Comparison of ENCODE assay signal across 14 mouse cellular contexts in the genomic region with DNA sequence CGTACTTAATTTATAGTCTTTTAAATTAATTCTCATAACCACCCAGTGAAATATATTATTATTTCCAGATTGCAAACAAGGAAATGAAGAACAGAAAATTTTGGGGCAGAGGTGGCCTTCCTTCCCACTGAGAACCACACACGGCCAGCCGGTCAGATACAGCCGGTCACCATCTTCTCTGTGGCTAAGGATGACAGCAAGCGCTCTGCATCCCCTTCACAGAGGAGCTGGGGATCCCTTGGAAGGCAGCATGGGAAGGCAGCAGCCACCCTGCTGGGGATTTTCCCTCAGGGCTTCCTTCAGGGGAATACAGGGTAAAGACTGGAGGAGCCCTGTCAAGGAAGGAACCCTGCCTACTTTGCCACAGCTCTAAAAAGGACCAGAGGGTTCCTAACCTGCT. TPM values are rescaled to one million over a fixed set of nuclear protein-coding genes. Genes with fewer than 3 reads are reported as not detected.
DNase-seq lines count a peak whose midpoint lies in the region; ATAC-seq and TF ChIP-seq lines count a peak whose summit lies in the region.
"Had no signal": no experiment of that assay in that cellular context is flagged by ENCODE, and none has a peak within 500 bp of the region (broad histone marks: within the 10 kb centered on the region; RNA-seq: fewer than 3 reads in every experiment).

No protein-coding gene starts in this region.

- no peak for DNase-seq in kidney, postnatal 14 days
- no peak for DNase-seq in hindbrain, embryonic 10.5 days (ENCODE audit: low spot score)
- DNase-seq in hindbrain, postnatal 0 days (ENCODE audit: low spot score), result no peak
- no peak for DNase-seq in right cerebral cortex, postnatal 14 days
- no peak for DNase-seq in frontal cortex, postnatal 25 days (ENCODE audit: low spot score in 2 of 2)
- DNase-seq: heart, adult 2 months; kidney, adult 9 months; left cerebral cortex, postnatal 4 days; right cerebral cortex, postnatal 4 days; thymus, adult 18-20 months had no signal

- H3K9ac ChIP-seq in kidney, embryonic 16.5 days (replicated peaks; ENCODE audit: low read length), result no peak overlapping the region
- no peak overlapping the region for H3K9ac ChIP-seq in hindbrain, postnatal 0 days (replicated peaks; ENCODE audit: low read length)
- no peak overlapping the region for H3K9ac ChIP-seq in neural tube, embryonic 14.5 days (replicated peaks; ENCODE audit: low read depth, low read length)
- H3K9ac ChIP-seq: neural tube, embryonic 12.5 days had no signal

- no peak overlapping the region for H3K4me3 ChIP-seq in kidney, embryonic 16.5 days (ENCODE audit: low read length)
- no peak overlapping the region for H3K4me3 ChIP-seq in hindbrain, embryonic 10.5 days
- H3K4me3 ChIP-seq in hindbrain, postnatal 0 days (ENCODE audit: low read length), result no peak overlapping the region
- H3K4me3 ChIP-seq in neural tube, embryonic 14.5 days (ENCODE audit: low read depth, low read length), result no peak overlapping the region
- H3K4me3 ChIP-seq: heart, adult 2 months; neural tube, embryonic 12.5 days had no signal

- WGBS in kidney, embryonic 16.5 days, result 34% methylated on average over 5 of the region's 5 CpGs
- WGBS in hindbrain, embryonic 10.5 days, result 58% methylated on average over 5 of the region's 5 CpGs
- 73% methylated on average over 5 of the region's 5 CpGs for WGBS in hindbrain, postnatal 0 days
- WGBS in neural tube, embryonic 14.5 days, result 55% methylated on average over 5 of the region's 5 CpGs

- H3K27me3 ChIP-seq in kidney, embryonic 16.5 days (ENCODE audit: insufficient read depth, low read length), result no peaks in the 10 kb centered on the region
- H3K27me3 ChIP-seq in hindbrain, embryonic 10.5 days (ENCODE audit: insufficient read depth, poor library complexity, severe bottlenecking), result no peaks in the 10 kb centered on the region
- H3K27me3 ChIP-seq in hindbrain, postnatal 0 days (ENCODE audit: insufficient read depth, low read length), result no peaks in the 10 kb centered on the region
- no peaks in the 10 kb centered on the region for H3K27me3 ChIP-seq in neural tube, embryonic 14.5 days (ENCODE audit: control insufficient read depth, insufficient read depth, low read length)
- H3K27me3 ChIP-seq: neural tube, embryonic 12.5 days had no signal

- H3K27ac ChIP-seq in kidney, embryonic 16.5 days (ENCODE audit: low read length), result peak overlapping the region; percentile 94
- peak overlapping the region; percentile 75 for H3K27ac ChIP-seq in hindbrain, embryonic 10.5 days
- peak overlapping the region; percentile 45; the same call in 1 of the 2 replicates for H3K27ac ChIP-seq in hindbrain, postnatal 0 days
- peak overlapping the region; percentile 44; the same call in 1 of the 2 replicates for H3K27ac ChIP-seq in neural tube, embryonic 14.5 days (ENCODE audit: low read depth, low read length)
- H3K27ac ChIP-seq: heart, adult 2 months; macrophage had no signal

- no peaks in the 10 kb centered on the region for H3K36me3 ChIP-seq in kidney, embryonic 16.5 days (ENCODE audit: insufficient read depth, low read length)
- peaks cover 25% of the 10 kb centered on the region for H3K36me3 ChIP-seq in hindbrain, embryonic 10.5 days
- H3K36me3 ChIP-seq in hindbrain, postnatal 0 days (ENCODE audit: insufficient read depth, low read length), result no peaks in the 10 kb centered on the region
- no peaks in the 10 kb centered on the region for H3K36me3 ChIP-seq in neural tube, embryonic 14.5 days (ENCODE audit: control insufficient read depth, insufficient read depth, low read length)

- H3K9me3 ChIP-seq in kidney, embryonic 16.5 days (ENCODE audit: low read length), result no peaks in the 10 kb centered on the region
- no peaks in the 10 kb centered on the region for H3K9me3 ChIP-seq in hindbrain, embryonic 10.5 days
- H3K9me3 ChIP-seq in hindbrain, postnatal 0 days (ENCODE audit: low read length), result no peaks in the 10 kb centered on the region
- no peaks in the 10 kb centered on the region for H3K9me3 ChIP-seq in neural tube, embryonic 14.5 days (ENCODE audit: control insufficient read depth, low read length)
- H3K9me3 ChIP-seq: neural tube, embryonic 12.5 days had no signal

- H3K4me1 ChIP-seq in kidney, embryonic 16.5 days (ENCODE audit: insufficient read depth, low read length), result peaks cover 68% of the 10 kb centered on the region
- peaks cover 69% of the 10 kb centered on the region for H3K4me1 ChIP-seq in hindbrain, embryonic 10.5 days (replicated peaks)
- H3K4me1 ChIP-seq in hindbrain, postnatal 0 days (ENCODE audit: insufficient read depth, low read length), result peaks cover 44% of the 10 kb centered on the region
- H3K4me1 ChIP-seq in neural tube, embryonic 14.5 days (ENCODE audit: control insufficient read depth, insufficient read depth, low read length), result peaks cover 51% of the 10 kb centered on the region

- H3K4me2 ChIP-seq in kidney, embryonic 16.5 days (replicated peaks; ENCODE audit: low read depth, low read length), result no peak overlapping the region
- H3K4me2 ChIP-seq in hindbrain, postnatal 0 days (ENCODE audit: low read depth, low read length), result no peak overlapping the region
- H3K4me2 ChIP-seq in neural tube, embryonic 14.5 days (ENCODE audit: low read depth, low read length), result no peak overlapping the region
- H3K4me2 ChIP-seq: neural tube, embryonic 12.5 days had no signal

- no peak for TF ChIP-seq CTCF in hindbrain, postnatal 0 days (IDR thresholded peaks at IDR 0.05; ENCODE audit: low read depth)

- ATAC-seq in kidney, embryonic 16.5 days (ENCODE audit: low FRiP score, low TSS enrichment), result no peak
- ATAC-seq in hindbrain, postnatal 0 days, result no peak
- ATAC-seq in neural tube, embryonic 14.5 days (ENCODE audit: low read depth), result no peak

RNA-seq across cellular contexts. Expression of a gene that starts 32.0 kb away (rescaled TPM):
- polyA plus RNA-seq in kidney, embryonic 16.5 days (2015; fragmentation: Nextera tagmentation; extraction: Ambion mirVana), result 22.2 and 26.0 TPM in 2 replicates
- polyA plus RNA-seq in hindbrain, embryonic 10.5 days (2016; fragmentation: Nextera tagmentation; extraction: Ambion mirVana), result 26.5 and 30.0 TPM in 2 replicates
- total RNA-seq in hindbrain, postnatal 0 days (2014; rRNA removed), result 108 and 115 TPM in 2 replicates
- polyA plus RNA-seq in hindbrain, postnatal 0 days (2015; fragmentation: Nextera tagmentation; extraction: Ambion mirVana), result 28.8 and 29.7 TPM in 2 replicates
- polyA plus RNA-seq in neural tube, embryonic 14.5 days (2014; fragmentation: Nextera tagmentation; extraction: Ambion mirVana), result 32.2 and 37.5 TPM in 2 replicates

RNA-seq across cellular contexts. Expression of a gene that starts 39.5 kb away (rescaled TPM):
- polyA plus RNA-seq in kidney, embryonic 16.5 days (2015; fragmentation: Nextera tagmentation; extraction: Ambion mirVana), result 142 and 148 TPM in 2 replicates
- polyA plus RNA-seq in hindbrain, embryonic 10.5 days (2016; fragmentation: Nextera tagmentation; extraction: Ambion mirVana), result 203 and 209 TPM in 2 replicates
- total RNA-seq in hindbrain, postnatal 0 days (2014; rRNA removed), result 66.2 and 71.1 TPM in 2 replicates
- polyA plus RNA-seq in hindbrain, postnatal 0 days (2015; fragmentation: Nextera tagmentation; extraction: Ambion mirVana), result 220 and 224 TPM in 2 replicates
- 134 and 160 TPM in 2 replicates for polyA plus RNA-seq in neural tube, embryonic 14.5 days (2014; fragmentation: Nextera tagmentation; extraction: Ambion mirVana)

RNA-seq across cellular contexts. Expression of a gene that starts 39.6 kb away (rescaled TPM):
- polyA plus RNA-seq in kidney, embryonic 16.5 days (2015; fragmentation: Nextera tagmentation; extraction: Ambion mirVana), result 39.4 and 41.1 TPM in 2 replicates
- 12.9 and 17.9 TPM in 2 replicates for polyA plus RNA-seq in hindbrain, embryonic 10.5 days (2016; fragmentation: Nextera tagmentation; extraction: Ambion mirVana)
- total RNA-seq in hindbrain, postnatal 0 days (2014; rRNA removed), result 8.1 and 10.2 TPM in 2 replicates
- polyA plus RNA-seq in hindbrain, postnatal 0 days (2015; fragmentation: Nextera tagmentation; extraction: Ambion mirVana), result 12.0 and 13.0 TPM in 2 replicates
- polyA plus RNA-seq in neural tube, embryonic 14.5 days (2014; fragmentation: Nextera tagmentation; extraction: Ambion mirVana), result 10.5 and 10.7 TPM in 2 replicates

Comparison
In these comparisons a context has a peak if more than half of its experiments do, and no peak if none do; other contexts are left out.
1. H3K27ac ChIP-seq: peak in every context shown above with its lines; median percentile 94 in kidney, embryonic 16.5 days; 75 in hindbrain, embryonic 10.5 days; 45 in hindbrain, postnatal 0 days; 44 in neural tube, embryonic 14.5 days.